Mouse (Mus musculus) stomach, embryonic 16.5 days (tissue): ENCODE results near the gene Tada2b. TPM values are rescaled to one million over a fixed set of nuclear protein-coding genes. Genes with fewer than 3 reads are reported as not detected.

Experiments
- polyA plus RNA-seq: library from polyadenylated mRNA; unstranded; fragments of >200 nt; fragmentation: Nextera tagmentation; extraction: Ambion mirVana; gene quantifications from 2 replicates; pipeline ENCODE4 v1.2.1, GENCODE M21; 2015

The Tada2b gene
- polyA plus RNA-seq, 1 experiment from 2014 or later: 2.0 TPM

Other genes with a start within 250 kb of the Tada2b start
- gene Sorcs2, start 86.1 kb downstream of the Tada2b start, polyA plus RNA-seq: 11.4 and 11.8 TPM in 2 replicates
- gene Grpel1, start 19.3 kb downstream of the Tada2b start, polyA plus RNA-seq: 54.6 and 58.3 TPM in 2 replicates
- gene Ccdc96, start 303 bp upstream of the Tada2b start, polyA plus RNA-seq: 0.07 and 0.30 TPM in 2 replicates
- 39.5 and 43.6 TPM in 2 replicates for gene Tbc1d14, start 109.0 kb upstream of the Tada2b start, polyA plus RNA-seq
- 20.4 and 20.5 TPM in 2 replicates for gene D5Ertd579e, start 211.7 kb upstream of the Tada2b start, polyA plus RNA-seq